Mouse (Mus musculus): Measurements from ENCODE around the gene Hs3st4.

Gene Hs3st4

DNA sequence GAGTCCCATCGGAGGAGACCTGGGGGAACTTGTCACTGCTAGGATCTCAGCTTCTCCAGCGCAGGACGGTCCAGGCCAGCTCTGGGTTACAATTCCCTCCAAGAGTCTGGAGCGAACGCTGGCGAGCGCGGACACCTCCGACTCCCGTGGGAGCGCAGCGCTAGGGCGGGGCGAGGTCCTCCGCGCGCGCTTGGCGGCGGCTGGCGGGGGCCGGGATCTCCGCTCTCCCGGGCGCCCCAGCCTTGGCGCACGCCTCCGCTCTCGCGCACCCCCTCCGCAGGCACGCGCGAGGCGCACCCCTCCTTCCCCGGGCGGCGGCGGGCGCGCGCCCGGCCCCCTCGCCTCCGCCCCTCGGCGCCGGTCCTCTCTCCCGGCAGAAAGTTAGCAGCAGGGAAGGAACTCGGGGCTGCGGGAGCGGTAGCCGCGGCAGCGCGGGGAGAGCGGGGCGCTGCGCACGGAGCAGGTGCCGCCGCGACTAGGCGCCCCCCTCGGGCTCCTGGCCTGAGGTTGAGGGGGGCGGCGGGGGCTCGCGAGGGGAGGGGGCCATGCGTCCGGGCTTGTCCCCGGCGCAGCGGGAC, at the start of gene Hs3st4:
Hs3st4 (plus strand) TSS at position 409 of the 578 bp plus-strand sequence.
- no peak for DNase-seq (ENCODE audit: low read depth in 1 of 2, low spot score in 2 of 2)

DNA sequence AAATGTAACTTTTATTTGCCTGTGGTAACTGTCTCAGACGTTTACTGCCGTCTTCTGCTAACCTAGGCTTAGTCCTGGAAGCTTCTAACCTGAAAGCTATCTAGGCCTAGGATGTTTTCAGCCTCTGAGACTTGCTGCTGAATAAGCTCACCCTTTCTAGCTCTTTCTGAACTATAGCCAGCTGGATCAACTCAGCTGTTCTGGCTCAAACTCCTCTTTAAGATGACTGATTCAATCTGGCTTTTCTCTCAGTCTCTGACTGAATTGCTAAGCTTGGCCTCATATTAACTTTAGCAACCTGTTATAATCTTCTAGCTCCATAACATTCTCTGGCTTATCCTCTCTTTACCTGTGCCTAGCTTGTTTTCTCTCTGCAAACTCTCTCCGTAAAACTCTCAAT, 35.8 kb upstream of the Hs3st4 start:
- no peak for DNase-seq (ENCODE audit: low read depth in 1 of 2, low spot score in 2 of 2)

DNA sequence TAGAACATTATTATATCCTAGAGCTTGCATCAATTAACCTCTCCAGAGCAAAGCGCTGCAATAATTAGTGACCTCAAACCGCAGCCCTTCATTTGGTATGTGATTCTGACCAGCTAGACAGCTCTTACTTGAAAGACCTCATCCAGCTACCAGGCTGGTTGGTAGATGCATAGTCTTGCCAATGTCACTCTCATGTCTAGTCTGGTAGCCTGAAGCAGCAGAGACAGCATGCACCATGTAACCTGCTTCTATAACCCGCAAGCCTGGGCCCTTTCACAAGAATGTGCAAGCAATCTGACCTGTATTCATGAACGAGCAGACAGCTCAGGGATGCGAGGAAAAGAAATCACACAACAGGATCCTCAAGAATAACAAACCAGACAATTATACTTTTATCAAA, 19.6 kb upstream of the Hs3st4 start:
- DNase-seq (ENCODE audit: low read depth in 1 of 2, low spot score in 2 of 2): no peak

DNA sequence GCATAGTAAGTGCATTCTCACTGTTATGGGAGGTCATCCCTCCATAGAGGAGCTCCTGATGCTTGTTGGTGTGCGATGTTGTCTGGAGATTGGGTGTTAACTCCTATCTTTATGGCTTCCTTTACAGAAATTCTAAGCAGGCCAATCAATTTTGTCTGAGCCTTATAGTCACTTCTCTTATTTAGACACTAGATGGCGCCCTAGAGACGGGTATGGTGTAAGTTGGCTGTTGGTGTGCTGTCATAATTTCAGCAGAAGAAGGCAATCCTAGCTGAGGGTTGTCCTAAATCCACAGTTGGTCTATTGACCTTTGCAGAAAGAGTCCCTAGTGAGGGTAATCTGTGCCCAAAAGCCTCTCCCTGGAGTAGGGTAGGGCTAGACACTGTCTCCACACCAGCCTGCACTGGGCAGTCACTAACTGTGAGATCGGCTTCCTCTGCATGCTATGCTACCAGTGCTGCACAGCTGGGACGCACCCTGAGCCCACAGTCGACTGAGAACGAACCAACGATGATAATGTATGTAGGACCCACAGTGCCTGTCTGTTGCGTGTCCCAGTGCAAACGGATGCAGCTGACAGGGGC, 18.0 kb upstream of the Hs3st4 start:
- no peak for DNase-seq (ENCODE audit: low read depth in 1 of 2, low spot score in 2 of 2)

DNA sequence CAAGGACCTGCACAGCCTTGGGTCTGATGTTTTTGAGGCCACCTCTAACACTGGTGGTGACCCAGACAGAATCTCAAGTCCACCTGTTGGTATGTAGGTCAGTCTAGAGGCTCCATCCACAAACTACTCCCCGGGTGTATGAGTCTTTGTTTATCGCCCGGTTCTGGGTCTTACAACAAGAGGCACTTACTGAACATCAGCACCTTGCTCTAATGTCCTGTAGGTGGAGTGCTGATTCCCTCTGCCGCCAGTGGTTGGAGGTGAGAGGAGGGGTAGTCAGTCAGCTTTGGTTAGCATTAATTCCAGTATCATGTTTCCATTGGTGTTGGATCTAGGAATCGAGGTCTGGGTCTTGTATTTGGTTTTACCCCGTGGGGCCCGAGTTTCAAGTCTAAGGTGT, 17.2 kb upstream of the Hs3st4 start:
- no peak for DNase-seq (ENCODE audit: low read depth in 1 of 2, low spot score in 2 of 2)

DNA sequence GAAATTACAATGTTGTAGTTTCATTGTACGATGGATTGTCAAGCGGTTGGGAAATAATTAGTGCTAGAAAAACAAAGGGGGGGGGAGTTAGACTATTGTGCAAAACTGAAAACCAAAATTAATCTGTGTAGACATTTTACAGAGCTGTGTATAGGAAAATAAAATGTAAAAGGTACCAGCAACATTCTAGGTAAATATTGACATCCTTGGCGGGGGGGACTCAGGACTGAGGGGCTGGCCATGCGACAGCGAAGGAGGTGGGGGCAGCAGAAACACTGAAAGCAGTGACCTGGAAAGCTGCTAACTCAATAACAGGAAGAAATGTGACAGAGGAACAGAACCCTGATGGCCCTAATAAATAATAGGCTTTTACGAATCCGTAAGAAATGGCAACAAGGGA, 7.2 kb upstream of the Hs3st4 start:
- DNase-seq (ENCODE audit: low read depth in 1 of 2, low spot score in 2 of 2): no peak

DNA sequence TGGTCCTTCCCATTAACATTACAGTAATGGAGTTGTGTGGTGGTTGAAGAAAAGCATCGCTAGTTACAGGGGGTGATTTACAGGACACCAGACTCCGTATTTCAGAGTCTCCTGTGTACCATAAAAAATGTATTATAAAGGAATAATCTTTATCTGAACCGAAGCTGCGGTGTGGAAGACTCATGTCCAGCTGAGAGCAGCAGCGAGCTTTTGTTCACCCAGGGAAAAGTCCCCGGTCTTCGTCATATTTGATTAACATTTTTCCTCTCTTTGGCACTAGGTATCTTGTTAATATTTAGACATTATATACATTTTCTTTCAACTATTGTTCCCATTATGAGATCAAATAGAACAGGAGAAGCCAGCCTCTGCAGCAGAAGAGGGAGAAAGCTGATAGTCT, 1.2 kb upstream of the Hs3st4 start:
- DNase-seq (ENCODE audit: low read depth in 1 of 2, low spot score in 2 of 2): no peak

DNA sequence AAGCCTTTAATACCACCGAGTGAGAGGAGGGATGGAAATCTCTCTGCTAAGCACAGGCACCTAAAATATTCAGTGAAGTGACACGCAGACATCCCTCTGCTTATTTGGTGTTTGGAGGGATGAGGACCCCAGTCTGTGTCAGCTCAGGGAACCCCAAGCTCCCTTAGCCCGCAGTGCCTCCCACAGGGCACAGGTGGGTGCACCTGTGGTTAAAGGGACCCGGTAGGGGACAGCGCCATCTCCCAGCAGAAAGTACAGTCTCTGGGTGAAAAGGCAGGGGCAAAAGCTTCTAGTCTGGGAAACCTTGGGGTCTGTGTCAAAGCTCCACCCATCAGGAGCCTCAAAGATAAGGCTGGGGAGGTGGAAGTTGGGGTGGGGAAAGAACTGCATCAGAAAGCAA, 659 bp upstream of the Hs3st4 start:
- no peak for DNase-seq (ENCODE audit: low read depth in 1 of 2, low spot score in 2 of 2)

DNA sequence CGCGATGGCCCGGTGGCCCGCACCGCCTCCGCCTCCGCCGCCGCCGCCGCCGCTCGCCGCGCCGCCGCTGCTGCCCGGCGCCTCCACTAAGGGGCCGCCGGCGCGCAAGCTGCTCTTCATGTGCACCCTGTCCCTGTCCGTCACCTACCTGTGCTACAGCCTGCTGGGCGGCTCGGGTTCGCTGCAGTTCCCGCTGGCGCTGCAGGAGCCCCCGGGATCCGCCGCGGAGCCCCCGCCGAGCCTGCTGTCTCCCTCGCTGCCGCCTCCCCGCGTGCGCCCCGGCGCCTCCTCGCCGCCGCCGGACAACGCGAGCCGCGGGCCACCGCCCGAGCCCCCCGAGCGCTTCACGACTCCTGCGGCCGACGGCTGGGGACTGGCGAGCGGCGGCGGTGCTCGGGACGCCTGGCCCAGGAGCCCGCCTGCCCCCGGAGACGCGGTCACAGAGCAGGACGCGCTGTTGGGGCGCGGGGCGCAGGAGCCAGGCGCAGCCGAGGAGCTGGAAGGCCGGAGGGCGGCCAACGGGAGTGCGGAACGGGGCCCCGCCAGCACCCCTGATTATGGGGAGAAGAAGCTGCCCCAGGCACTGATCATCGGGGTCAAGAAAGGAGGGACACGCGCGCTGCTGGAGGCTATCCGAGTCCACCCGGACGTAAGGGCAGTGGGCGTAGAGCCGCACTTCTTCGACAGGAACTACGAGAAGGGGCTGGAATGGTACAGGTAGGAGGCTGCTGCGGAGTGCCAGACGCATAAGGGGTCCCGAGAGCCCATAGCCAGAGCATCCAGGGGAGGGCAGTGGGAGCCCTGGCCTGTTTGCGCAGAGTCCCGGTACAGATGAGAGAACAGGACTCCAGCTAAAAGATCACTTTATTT, 743 bp downstream of the Hs3st4 start:
- no peak for DNase-seq (ENCODE audit: low read depth in 1 of 2, low spot score in 2 of 2)

DNA sequence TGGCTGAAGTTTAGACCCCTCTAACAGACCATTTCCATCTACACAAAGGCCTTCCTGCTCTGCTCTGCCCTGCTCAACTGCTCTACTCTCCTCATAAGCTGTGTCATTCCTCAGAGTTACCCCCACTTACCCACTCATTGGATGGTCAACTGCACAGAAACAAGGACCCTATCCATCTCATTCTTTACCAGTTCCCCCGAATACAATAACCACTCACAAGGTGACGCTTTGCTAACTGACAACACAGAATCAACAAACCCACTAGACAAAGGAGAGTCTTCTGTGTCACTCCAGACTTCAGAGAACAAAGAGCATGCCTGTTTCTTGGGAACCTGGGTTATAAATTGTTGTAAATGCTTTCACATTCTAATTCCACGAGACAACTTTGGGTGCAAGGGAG, 9.5 kb downstream of the Hs3st4 start:
- no peak for DNase-seq (ENCODE audit: low read depth in 1 of 2, low spot score in 2 of 2)

DNA sequence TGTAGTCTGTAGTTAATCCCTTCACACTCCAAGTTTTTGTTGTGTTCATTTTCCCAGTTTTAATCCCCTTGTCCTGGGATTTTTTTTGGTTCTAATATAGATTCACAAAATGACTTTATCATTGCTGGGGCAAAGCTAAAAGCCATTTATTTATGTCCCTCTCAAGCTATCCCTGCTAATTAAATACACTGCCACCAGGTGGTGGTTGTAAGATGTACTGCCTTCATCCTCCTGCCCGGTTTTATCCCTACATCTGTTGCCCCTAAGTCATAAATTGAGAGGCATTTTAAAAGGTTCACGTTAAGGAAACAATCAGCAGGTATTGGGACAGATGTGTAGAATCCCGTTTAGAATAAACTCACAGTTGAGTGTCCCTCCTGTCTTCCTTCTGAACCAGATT, 14.6 kb downstream of the Hs3st4 start:
- DNase-seq (ENCODE audit: low read depth in 1 of 2, low spot score in 2 of 2): no peak

DNA sequence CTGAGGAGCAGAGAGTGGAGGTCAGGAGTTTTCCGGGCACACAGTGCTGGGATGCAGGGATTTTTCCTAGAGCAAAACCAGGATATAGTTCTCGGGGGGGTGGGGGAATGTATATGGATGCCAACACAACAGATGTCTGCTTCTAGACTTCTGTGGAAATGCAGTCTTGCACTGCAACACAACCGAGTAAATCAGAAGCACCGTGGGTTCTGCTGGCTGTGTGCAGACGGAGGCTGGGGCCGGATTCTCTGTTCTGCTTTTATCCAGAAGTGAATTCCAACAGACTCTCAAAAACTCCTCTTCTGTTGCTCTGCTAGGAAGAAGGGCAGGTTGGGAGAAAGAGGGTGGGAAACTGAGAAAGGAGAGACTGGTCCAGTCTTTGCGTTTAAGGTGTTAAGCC, 15.9 kb downstream of the Hs3st4 start:
- no peak for DNase-seq (ENCODE audit: low read depth in 1 of 2, low spot score in 2 of 2)

DNA sequence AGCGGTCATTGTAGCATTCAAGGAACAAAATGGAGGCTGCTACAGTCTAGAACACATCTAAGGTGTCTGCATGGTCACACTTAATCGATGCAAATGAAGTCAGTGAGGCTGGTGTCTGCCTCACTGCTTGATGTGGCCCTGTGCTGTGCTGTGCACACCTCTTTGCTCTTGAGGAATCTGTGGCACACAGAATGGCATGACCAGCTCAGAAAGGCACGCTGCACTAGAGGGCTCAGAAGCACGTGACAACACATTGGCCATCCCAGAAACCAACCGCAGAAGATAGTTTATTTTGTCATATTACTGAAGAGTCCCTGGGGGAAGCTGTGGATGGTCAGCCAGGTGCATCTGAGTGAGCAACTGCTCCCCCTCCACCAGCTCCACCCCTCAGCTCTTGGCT, 44.2 kb downstream of the Hs3st4 start:
- DNase-seq (ENCODE audit: low read depth in 1 of 2, low spot score in 2 of 2): no peak

DNA sequence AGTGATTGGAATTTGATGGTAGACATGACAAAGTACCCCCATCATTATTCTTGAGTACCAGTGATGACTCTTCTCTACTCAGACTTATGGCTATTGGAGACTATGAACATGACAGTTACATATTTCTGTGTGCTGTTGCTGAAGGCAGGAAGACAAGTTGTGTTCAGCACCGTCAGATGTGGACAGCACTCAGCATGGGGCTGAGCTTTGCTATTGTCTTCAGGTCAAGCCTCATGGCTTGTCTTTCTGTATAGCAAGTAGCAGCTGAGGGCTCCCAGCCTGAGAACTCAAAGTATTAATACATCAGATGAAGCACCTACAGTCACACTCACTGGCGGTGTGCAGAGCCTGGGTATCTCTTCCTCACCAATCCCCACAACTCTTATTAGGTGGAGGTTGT, 49.6 kb downstream of the Hs3st4 start:
- no peak for DNase-seq (ENCODE audit: low read depth in 1 of 2, low spot score in 2 of 2)

DNA sequence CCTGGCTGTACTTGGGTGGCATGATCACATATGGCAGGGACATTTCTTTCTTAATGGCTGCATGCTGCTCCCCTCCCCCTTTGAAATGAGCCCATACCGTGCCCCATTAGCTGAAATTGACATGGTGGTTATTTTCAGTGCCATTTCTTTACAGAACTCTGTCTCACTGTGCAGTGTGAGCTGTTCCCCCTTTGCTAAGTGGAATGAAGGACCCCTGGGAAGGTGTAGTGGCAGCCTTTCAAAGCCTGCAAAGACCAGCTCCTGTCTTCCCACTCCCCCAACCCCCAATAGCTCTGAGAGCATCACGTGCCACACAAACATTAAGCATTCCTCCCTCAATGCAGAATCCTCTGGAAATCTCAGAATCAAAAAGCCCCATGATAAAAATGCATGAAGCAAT, 50.7 kb downstream of the Hs3st4 start:
- DNase-seq (ENCODE audit: low read depth in 1 of 2, low spot score in 2 of 2): no peak

DNA sequence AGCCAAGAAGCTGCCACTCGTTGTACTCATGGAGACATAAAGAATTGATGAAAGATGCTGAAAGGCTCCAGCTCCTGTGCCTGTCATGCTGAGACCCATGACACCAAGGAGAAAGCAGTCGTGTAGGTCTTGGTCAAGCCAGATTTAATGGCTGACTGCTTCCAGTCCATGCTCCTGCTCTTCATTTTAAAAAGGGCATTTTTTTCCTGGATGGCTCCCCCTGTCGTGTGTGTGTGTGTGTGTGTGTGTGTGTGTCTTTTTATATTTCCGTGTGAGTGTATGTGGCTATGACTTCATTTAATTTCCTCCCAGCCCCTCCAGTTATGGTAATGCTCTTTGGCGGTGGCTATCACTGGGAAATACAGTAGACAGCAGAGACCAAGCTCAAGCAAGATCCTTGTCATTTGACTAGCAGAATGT, 54.6 kb downstream of the Hs3st4 start:
- DNase-seq (ENCODE audit: low read depth in 1 of 2, low spot score in 2 of 2): no peak

DNA sequence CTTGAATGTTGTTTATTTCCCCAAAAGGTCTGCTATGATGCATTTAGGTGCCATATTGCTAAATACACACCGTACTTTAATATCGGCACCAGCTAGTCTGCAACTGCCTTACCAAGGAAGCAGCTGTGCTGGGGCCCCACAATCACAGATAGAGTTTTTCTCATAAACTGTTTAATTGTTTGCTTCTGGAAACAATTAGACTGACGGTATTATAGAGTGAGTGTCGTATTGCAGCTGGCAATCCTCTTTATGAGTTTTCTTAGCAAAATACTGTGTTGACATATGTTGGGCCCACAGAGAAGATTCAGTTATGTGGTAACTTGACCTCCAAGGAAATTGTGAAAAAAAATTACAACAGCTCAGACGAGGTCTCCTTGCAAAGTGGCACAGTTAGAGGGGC, 56.5 kb downstream of the Hs3st4 start:
- DNase-seq (ENCODE audit: low read depth in 1 of 2, low spot score in 2 of 2): no peak

DNA sequence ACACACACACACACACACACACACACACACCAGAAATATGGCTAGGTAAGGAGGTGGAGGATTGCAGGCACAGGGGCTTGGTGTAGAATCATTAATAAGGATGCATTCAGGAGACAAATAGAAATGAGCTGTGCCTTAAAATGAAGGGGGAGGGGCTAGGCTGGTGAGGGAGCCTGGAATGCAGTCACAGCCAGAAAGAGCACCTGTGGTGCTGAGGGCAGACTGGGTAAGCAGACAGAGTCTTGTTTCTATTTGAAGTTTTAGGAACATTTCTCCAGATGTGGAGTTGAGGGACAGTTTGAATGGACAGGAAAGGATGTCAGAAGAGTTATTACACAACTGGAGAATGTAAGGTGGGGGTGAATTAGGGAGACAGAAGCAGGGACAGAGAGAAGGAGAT, 64.7 kb downstream of the Hs3st4 start:
- DNase-seq (ENCODE audit: low read depth in 1 of 2, low spot score in 2 of 2): no peak

DNA sequence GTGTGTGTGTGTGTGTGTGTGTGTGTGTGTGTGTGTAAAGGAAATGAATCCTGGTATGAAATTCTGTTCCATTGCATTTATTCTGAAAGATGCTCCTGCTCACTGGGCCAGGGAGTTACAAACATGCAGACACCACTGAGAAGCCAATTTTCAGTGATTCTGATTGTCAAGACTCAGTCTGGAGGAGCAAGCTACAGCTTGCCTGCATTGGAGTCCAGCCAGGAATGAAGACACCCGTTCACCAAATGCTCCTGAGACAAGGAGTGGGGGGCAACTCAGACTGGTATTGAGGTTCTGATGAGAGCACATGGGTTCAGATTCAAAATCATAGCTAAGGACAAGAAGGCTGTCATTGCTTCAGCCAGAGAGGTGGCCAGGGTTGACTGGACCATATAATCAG, 66.3 kb downstream of the Hs3st4 start:
- DNase-seq (ENCODE audit: low read depth in 1 of 2, low spot score in 2 of 2): no peak

DNA sequence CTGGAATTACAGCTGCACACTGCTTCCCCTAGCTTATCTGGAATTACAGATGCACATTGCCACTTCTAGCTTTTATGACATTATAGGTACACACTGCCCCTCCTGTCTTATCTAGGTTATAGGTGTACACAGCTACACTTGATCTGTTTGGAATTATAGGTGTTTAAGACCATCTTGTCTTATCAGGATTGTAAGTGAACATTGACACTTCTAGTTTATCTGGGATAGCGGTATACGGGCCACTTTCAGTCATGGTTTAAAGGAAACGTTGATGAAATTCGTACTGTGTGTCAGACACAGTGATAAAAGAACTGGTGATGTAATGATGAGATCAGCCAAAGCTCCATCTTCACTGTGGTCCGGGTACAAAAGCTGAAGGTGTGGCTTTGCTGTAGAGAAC, 67.8 kb downstream of the Hs3st4 start:
- no peak for DNase-seq (ENCODE audit: low read depth in 1 of 2, low spot score in 2 of 2)

DNA sequence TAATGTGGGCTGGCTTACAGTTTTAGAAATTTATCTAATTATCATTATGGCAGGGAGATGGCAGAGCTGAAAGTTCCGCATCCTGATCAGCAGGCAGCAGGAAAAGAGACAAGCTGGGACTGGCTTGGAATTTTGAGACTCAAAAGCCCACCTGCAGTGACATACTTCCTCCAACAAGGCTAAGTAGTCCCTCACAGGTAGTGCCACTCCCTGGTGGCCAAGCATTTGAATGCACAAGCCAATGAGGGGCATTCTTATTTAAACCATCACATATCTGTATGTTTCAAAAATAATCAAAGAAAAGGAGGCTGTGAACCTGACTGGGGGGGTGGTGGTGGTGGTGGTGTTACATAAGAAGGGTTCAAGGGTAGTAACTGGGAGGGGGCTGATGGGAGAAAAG, 101.1 kb downstream of the Hs3st4 start:
- DNase-seq (ENCODE audit: low read depth in 1 of 2, low spot score in 2 of 2): no peak

DNA sequence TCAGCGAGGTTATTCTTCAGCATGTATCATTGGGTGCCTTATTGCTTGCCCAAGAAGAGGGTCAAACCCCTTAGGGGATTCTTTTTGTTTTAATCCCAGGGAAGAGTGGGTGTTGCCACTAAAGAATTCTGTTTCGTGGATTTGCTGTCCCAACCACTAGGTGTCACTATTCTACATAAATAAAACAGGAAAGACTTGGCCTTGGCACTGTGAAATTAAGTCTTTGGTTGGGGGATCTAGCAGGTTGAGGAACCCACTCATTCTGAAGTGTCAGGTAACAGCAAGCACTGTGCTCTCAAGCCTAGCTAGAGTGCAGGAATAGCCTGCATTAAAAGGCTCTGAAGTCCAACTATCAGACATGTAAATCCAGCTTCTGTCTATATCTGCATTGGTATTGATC, 146.3 kb downstream of the Hs3st4 start:
- no peak for DNase-seq (ENCODE audit: low read depth in 1 of 2, low spot score in 2 of 2)

DNA sequence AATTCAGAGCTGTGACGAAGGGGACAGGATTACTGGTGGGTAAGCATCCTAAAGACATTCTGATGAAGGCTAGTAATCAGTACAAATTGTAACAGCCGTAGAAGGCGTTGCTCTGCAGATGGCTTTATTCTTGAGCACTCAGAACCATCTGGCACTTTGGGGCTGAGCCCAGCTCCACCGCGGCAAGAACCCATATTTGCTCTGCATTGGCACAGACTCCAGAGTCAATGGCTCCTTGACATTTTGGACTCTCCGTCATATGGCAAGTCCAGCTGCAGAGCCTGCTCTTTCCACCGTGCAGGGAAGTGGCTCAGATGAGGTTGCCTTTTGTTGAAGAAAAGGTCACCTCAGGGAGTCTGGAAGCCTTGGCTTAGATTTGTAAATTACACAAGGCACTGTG, 148.6 kb downstream of the Hs3st4 start:
- DNase-seq (ENCODE audit: low read depth in 1 of 2, low spot score in 2 of 2): no peak

All from monocyte, adult 2 months (primary cell).